Mouse (Mus musculus) WW6 (cell line): ENCODE data around the gene Ucn.

Experiments used
- DNase-seq: peaks from one replicate; pipeline ENCODE4 v3.0.0-alpha.2; 2013; ENCODE audit warnings: low read depth, low spot score

Gene Ucn

GRCm38 (mm10) chr5:31108000-31108490, 30.6 kb downstream of the Ucn start, which contains the start of gene Slc30a3:
Gene Slc30a3, minus strand, starts transcription at chr5:31108237.
- DNase-seq, result no peak

- DNase-seq, result no peak
Measured at GRCm38 (mm10) chr5:31105814-31106335, 32.8 kb downstream of the Ucn start, which contains the start of gene Dnajc5g. Gene Dnajc5g, plus strand, starts transcription at chr5:31106285.

GRCm38 (mm10) chr5:31095711-31096480, 42.7 kb downstream of the Ucn start:
- DNase-seq, result no peak

- DNase-seq, result no peak
Measured at GRCm38 (mm10) chr5:31094799-31095691, 43.6 kb downstream of the Ucn start.

GRCm38 (mm10) chr5:31094100-31094798, 44.4 kb downstream of the Ucn start:
- no peak for DNase-seq

GRCm38 (mm10) chr5:31093151-31094041, 45.2 kb downstream of the Ucn start:
- no peak for DNase-seq

- DNase-seq, result no peak
Measured at GRCm38 (mm10) chr5:31092231-31092975, 46.2 kb downstream of the Ucn start.
